Comparison of ENCODE assay signal across 8 mouse cellular contexts in the genomic region with DNA sequence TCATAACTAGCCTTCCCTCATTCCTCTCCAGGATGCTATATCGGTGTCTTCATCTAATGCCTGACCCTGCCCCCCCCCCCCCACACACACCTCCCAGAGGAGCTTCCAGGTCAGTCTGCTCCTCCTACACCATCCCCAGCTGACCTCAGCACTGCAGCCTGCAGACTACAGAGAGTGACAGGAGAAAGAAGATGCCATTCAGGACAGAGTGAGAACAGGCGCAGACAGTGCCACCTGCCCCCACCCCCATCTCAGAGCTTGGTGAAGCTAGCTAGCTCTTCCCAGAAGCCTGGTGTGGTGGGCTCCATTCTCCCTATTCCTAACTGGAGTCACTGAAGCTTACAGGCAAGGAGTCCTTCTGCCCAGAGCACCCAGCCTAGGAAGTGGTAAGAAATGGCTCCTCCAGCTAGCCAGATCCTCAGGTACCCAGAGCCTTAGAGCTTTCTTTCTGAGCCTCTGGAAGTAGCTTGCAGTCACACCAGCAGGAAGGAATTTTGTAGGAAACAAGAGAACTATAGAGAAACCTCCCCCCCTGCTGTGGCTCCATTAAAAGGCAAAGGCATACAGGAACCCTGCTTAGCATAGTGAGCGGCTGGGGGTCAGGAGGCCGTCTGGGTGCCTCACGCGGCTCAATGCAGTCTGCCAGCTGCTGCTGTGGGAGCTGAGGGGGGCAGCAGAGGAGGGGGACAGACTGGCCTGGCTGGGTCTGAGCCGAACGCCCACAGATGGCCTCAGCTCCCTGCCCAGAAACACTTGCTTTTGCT. TPM values are rescaled to one million over a fixed set of nuclear protein-coding genes. Genes with fewer than 3 reads are reported as not detected.
DNase-seq lines count a peak whose midpoint lies in the region; ATAC-seq and TF ChIP-seq lines count a peak whose summit lies in the region.

No protein-coding gene starts in this region.

- intact Hi-C loops in gastrocnemius, adult 2 months (cut with DNase I) = no loop called here

- H3K9ac ChIP-seq in hindbrain, embryonic 13.5 days = 0 out of 2 replicates have a peak overlapping the region, but pooled peaks have one; percentile 24
- H3K9ac ChIP-seq in midbrain, embryonic 12.5 days (replicated peaks) = 0 out of 2 replicates have a peak overlapping the region, but pooled peaks have one; percentile 16

- ATAC-seq in hindbrain, embryonic 13.5 days (ENCODE audit: low FRiP score) = peak; percentile 85
- peak; percentile 94 for ATAC-seq in midbrain, embryonic 12.5 days (ENCODE audit: low FRiP score, low read depth)

- peak; percentile 57 for DNase-seq in adrenal gland, postnatal 14 days
- no peak for DNase-seq in adrenal gland, postnatal 4 days (ENCODE audit: low spot score in 2 of 2)
- peak; percentile 80 for DNase-seq in embryo, embryonic 10 days (ENCODE audit: low spot score)
- no peak for DNase-seq in thymus, postnatal 14 days
- DNase-seq in layer of hippocampus, postnatal 36 days = no peak
- DNase-seq in gastrocnemius, adult 2 months = no peak

- WGBS in hindbrain, embryonic 13.5 days = 3% methylated on average over 8 of the region's 8 CpGs
- WGBS in midbrain, embryonic 12.5 days = 2% methylated on average over 8 of the region's 8 CpGs

- H3K27ac ChIP-seq in hindbrain, embryonic 13.5 days = peak overlapping the region; percentile 85
- H3K27ac ChIP-seq in midbrain, embryonic 12.5 days (replicated peaks) = peak overlapping the region; percentile 90
- H3K27ac ChIP-seq in gastrocnemius, adult 2 months = no peak overlapping the region

- no peaks in the 10 kb centered on the region for H3K27me3 ChIP-seq in hindbrain, embryonic 13.5 days
- H3K27me3 ChIP-seq in midbrain, embryonic 12.5 days = peaks cover 13% of the 10 kb centered on the region

- peaks cover 48% of the 10 kb centered on the region for H3K4me1 ChIP-seq in hindbrain, embryonic 13.5 days (replicated peaks)
- peaks cover 53% of the 10 kb centered on the region for H3K4me1 ChIP-seq in midbrain, embryonic 12.5 days

- no peak overlapping the region for H3K4me2 ChIP-seq in hindbrain, embryonic 13.5 days
- H3K4me2 ChIP-seq in midbrain, embryonic 12.5 days (replicated peaks) = peak overlapping the region; percentile 10

- no peaks in the 10 kb centered on the region for H3K36me3 ChIP-seq in hindbrain, embryonic 13.5 days
- no peaks in the 10 kb centered on the region for H3K36me3 ChIP-seq in midbrain, embryonic 12.5 days

- H3K9me3 ChIP-seq in hindbrain, embryonic 13.5 days = no peaks in the 10 kb centered on the region
- no peaks in the 10 kb centered on the region for H3K9me3 ChIP-seq in midbrain, embryonic 12.5 days

- H3K4me3 ChIP-seq in hindbrain, embryonic 13.5 days = no peak overlapping the region
- no peak overlapping the region for H3K4me3 ChIP-seq in midbrain, embryonic 12.5 days
- H3K4me3 ChIP-seq in gastrocnemius, adult 2 months = no peak overlapping the region

- no peak for TF ChIP-seq CTCF in gastrocnemius, adult 2 months (IDR thresholded peaks at IDR 0.05)

RNA-seq across cellular contexts. Expression of a gene that starts 13.1 kb away (rescaled TPM):
- 325 and 411 TPM in 2 replicates for total RNA-seq in adrenal gland, postnatal 14 days (2021)
- total RNA-seq in adrenal gland, postnatal 4 days (2021) = 100 to 1,000 TPM; 252 to 275 TPM
- polyA plus RNA-seq in hindbrain, embryonic 13.5 days (2015; fragmentation: Nextera tagmentation; extraction: Ambion mirVana) = 10.3 and 13.0 TPM in 2 replicates
- 17.1 and 21.0 TPM in 2 replicates for polyA plus RNA-seq in midbrain, embryonic 12.5 days (2016; fragmentation: Nextera tagmentation; extraction: Ambion mirVana)
- 10 to 100 TPM; 34.5 to 48.6 TPM for total RNA-seq in layer of hippocampus, postnatal 36 days (2021)
- 100 to 1,000 TPM; 294 to 305 TPM for total RNA-seq in gastrocnemius, adult 2 months (2021)

RNA-seq across cellular contexts. Expression of a gene that starts 14.2 kb away (rescaled TPM):
- total RNA-seq in adrenal gland, postnatal 14 days (2021) = 3.6 and 4.1 TPM in 2 replicates
- total RNA-seq in adrenal gland, postnatal 4 days (2021) = 1 to 10 TPM; 3.9 to 4.0 TPM
- polyA plus RNA-seq in hindbrain, embryonic 13.5 days (2015; fragmentation: Nextera tagmentation; extraction: Ambion mirVana) = 0.57 and 0.60 TPM in 2 replicates
- polyA plus RNA-seq in midbrain, embryonic 12.5 days (2016; fragmentation: Nextera tagmentation; extraction: Ambion mirVana) = 0.37 and 0.67 TPM in 2 replicates
- not detected for total RNA-seq in layer of hippocampus, postnatal 36 days (2021)
- total RNA-seq in gastrocnemius, adult 2 months (2021) = under 1 TPM in 1 of 2 experiments, not detected in 1; 0.08 TPM

RNA-seq across cellular contexts. Expression of a gene that starts 42.7 kb away (rescaled TPM):
- total RNA-seq in adrenal gland, postnatal 14 days (2021) = 0.19 and 1.8 TPM in 2 replicates
- total RNA-seq in adrenal gland, postnatal 4 days (2021) = under 1 TPM; 0.45 to 0.68 TPM
- polyA plus RNA-seq in hindbrain, embryonic 13.5 days (2015; fragmentation: Nextera tagmentation; extraction: Ambion mirVana) = 0.10 and 0.17 TPM in 2 replicates
- polyA plus RNA-seq in midbrain, embryonic 12.5 days (2016; fragmentation: Nextera tagmentation; extraction: Ambion mirVana) = 0.09 and 0.10 TPM in 2 replicates
- total RNA-seq in layer of hippocampus, postnatal 36 days (2021) = under 1 TPM in 1 of 2 experiments, not detected in 1; 0.13 TPM
- total RNA-seq in gastrocnemius, adult 2 months (2021) = under 1 TPM in 1 of 2 experiments, not detected in 1; 0.10 TPM

Comparison
In these comparisons a context has a peak if more than half of its experiments do, and no peak if none do; other contexts are left out.
1. DNase-seq: peak in adrenal gland, postnatal 14 days (single experiment) and embryo, embryonic 10 days (single experiment); none in adrenal gland, postnatal 4 days (0 of 2), thymus, postnatal 14 days (single experiment), layer of hippocampus, postnatal 36 days (0 of 2) and gastrocnemius, adult 2 months (single experiment).